Mouse (Mus musculus) hindbrain, embryonic 11.5 days (tissue): Measurements from ENCODE around the gene Vwf. TPM values are rescaled to one million over a fixed set of nuclear protein-coding genes. Genes with fewer than 3 reads are reported as not detected.

Experiments
- ATAC-seq: fragments of 200-750 bp; cut with Nextera tagmentation; 2 replicates; pipeline ENCODE4 v1.8.0; 2017; ENCODE audit warnings: mild to moderate bottlenecking, moderate TSS enrichment, moderate library complexity; ENCODE audit not compliant: low FRiP score
- DNase-seq: peaks from one replicate; pipeline ENCODE4 v3.0.0-alpha.2; 2015; ENCODE audit warnings: low spot score
- H3K27ac ChIP-seq: fragments of 300-500 bp; sonication (generic); 2 replicates; pipeline ENCODE4 v1.5.1; 2014; ENCODE audit warnings: mild to moderate bottlenecking, low read depth, low read length
- H3K27me3 ChIP-seq: fragments of 300-500 bp; sonication (generic); 2 replicates; pipeline ENCODE4 v1.6.1; 2014; ENCODE audit warnings: mild to moderate bottlenecking, low read length, moderate library complexity, mixed read lengths; ENCODE audit not compliant: control insufficient read depth, insufficient read depth
- H3K36me3 ChIP-seq: fragments of 300-500 bp; sonication (generic); 2 replicates; pipeline ENCODE4 v1.6.1; 2014; ENCODE audit warnings: mild to moderate bottlenecking, low read length, moderate library complexity, mixed read lengths; ENCODE audit not compliant: control insufficient read depth, insufficient read depth
- H3K4me1 ChIP-seq: fragments of 300-500 bp; sonication (generic); replicated peaks from 2 replicates; pipeline ENCODE4 v1.6.1; 2014; ENCODE audit warnings: low read length, mixed read lengths; ENCODE audit not compliant: control insufficient read depth, insufficient read depth
- H3K4me2 ChIP-seq: fragments of 300-500 bp; sonication (generic); replicated peaks from 2 replicates; pipeline ENCODE4 v1.6.1; 2014; ENCODE audit warnings: mild to moderate bottlenecking, low read depth, low read length
- H3K4me3 ChIP-seq: fragments of 300-500 bp; sonication (generic); 2 replicates; pipeline ENCODE4 v1.5.1; 2014; ENCODE audit warnings: low read depth, low read length
- H3K9ac ChIP-seq: fragments of 300-500 bp; sonication (generic); 2 replicates; pipeline ENCODE4 v1.6.1; 2014; ENCODE audit warnings: low read depth, low read length
- H3K9me3 ChIP-seq: fragments of 300-500 bp; sonication (generic); 2 replicates; pipeline ENCODE4 v1.6.1; 2016; ENCODE audit warnings: low read length; ENCODE audit not compliant: control insufficient read depth
- WGBS: fragments of 180-500 bp; shearing (Covaris S2); extraction: QIAGEN DNeasy Blood & Tissue Kit; methylation state at CpG from one replicate; pipeline ENCODE4 v1.1.7; 2014; 5-methylcytosine and 5-hydroxymethylcytosine counted together
- polyA plus RNA-seq: library from polyadenylated mRNA; unstranded; fragments of >200 nt; fragmentation: Nextera tagmentation; extraction: Ambion mirVana; gene quantifications from 2 replicates; pipeline ENCODE4 v1.2.1, GENCODE M21; 2014

The Vwf gene
- polyA plus RNA-seq, 1 experiment from 2014 or later, result 10.3 TPM

DNA sequence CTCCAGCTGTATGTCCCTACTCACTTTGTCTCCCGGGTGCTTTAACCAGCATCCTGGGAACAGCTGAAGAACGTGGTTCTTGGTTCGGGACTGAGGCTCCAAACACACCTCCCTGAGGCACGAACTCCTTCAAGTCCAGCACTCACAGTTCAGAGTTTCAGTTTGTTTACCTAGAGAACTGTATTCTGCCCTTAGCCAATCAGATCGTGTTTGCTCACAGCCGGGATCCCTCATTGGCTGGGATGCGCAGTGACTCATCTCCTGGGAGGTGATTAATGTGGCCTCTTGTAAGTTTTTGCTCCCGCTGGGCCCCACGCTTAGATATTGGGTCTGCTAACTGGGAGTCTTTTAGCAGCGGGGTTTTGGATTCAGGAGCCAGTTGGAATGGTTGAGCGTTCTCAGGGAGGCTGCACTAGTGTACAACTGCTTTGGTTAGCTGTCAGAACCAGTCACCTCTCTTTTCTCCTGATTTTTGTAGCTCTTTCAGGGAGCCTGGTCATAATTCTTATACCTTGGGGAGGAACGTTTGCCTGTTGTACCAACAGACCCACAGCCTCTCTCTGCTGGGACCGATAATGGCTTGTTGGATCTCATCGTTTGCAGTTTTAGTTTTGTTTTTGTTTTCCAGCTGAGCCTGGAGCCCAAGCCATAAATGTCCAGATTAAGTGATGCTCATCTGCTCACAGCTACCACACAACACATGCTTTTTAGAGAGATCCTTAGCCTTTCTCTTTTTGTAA lies 26.8 kb downstream of the Vwf start:
- no peak overlapping the region for H3K27ac ChIP-seq

DNA sequence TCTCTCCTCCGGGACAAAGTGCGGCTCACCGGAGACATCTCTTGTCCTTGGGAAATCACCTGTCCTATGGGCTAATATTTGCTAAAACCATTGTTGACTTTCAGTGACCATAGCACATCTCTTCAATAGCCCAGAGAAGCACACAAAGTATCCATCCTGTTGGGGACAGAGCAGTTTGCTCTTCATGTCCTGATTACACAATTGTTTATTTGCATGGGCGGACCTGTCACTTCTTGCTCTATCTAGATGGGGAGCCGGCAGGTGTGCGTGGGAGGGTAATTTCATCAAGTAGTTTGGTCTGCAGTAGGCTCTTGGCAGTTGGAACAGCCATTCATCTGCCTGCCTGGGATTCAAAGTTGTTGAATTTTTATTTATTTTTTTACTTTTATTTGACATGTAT lies 28.5 kb downstream of the Vwf start:
- H3K4me1 ChIP-seq, result 0 out of 2 replicates have a peak, but pooled peaks cover 2% of the 10 kb centered on the region
- no peaks in the 10 kb centered on the region for H3K27me3 ChIP-seq
- WGBS, result 98% methylated on average over 6 of the region's 6 CpGs
- no peak overlapping the region for H3K27ac ChIP-seq
- DNase-seq, result no peak
- no peak for ATAC-seq
- no peak overlapping the region for H3K4me3 ChIP-seq
- H3K36me3 ChIP-seq, result no peaks in the 10 kb centered on the region
- H3K4me2 ChIP-seq, result no peak overlapping the region
- no peaks in the 10 kb centered on the region for H3K9me3 ChIP-seq
- no peak overlapping the region for H3K9ac ChIP-seq

More for the DNA sequence above, 26.8 kb downstream of the Vwf start:
- H3K27me3 ChIP-seq, result no peaks in the 10 kb centered on the region
- DNase-seq (peak; percentile 72), ATAC-seq (peak; percentile 95)
- H3K9me3 ChIP-seq, result no peaks in the 10 kb centered on the region
- no peaks in the 10 kb centered on the region for H3K36me3 ChIP-seq
- H3K4me3 ChIP-seq, result peak overlapping the region; percentile 19; the same call in 1 of the 2 replicates
- 0 out of 2 replicates have a peak, but pooled peaks cover 2% of the 10 kb centered on the region for H3K4me1 ChIP-seq
- 8% methylated on average over 14 of the region's 14 CpGs for WGBS
- peak overlapping the region; percentile 29 for H3K4me2 ChIP-seq
- H3K9ac ChIP-seq, result 0 out of 2 replicates have a peak overlapping the region, but pooled peaks have one; percentile 1

- ATAC-seq (no peak), DNase-seq (no peak)
- no peaks in the 10 kb centered on the region for H3K9me3 ChIP-seq
- 88% methylated on average over 9 of the region's 9 CpGs for WGBS
- H3K4me3 ChIP-seq, result no peak overlapping the region
- H3K27me3 ChIP-seq, result no peaks in the 10 kb centered on the region
- H3K27ac ChIP-seq, result no peak overlapping the region
- H3K4me2 ChIP-seq, result no peak overlapping the region
- 0 out of 2 replicates have a peak, but pooled peaks cover 2% of the 10 kb centered on the region for H3K4me1 ChIP-seq
- H3K36me3 ChIP-seq, result no peaks in the 10 kb centered on the region
- no peak overlapping the region for H3K9ac ChIP-seq
Measured at GRCm38 (mm10) chr6:125577301-125577700, 30.7 kb downstream of the Vwf start.

- Histone ChIP-seq H3K27me3 (no peaks in the 10 kb centered on the region), H3K27ac (no peak overlapping the region), H3K4me3 (no peak overlapping the region), H3K9ac (no peak overlapping the region), H3K9me3 (no peaks in the 10 kb centered on the region), H3K36me3 (no peaks in the 10 kb centered on the region), H3K4me1 (0 out of 2 replicates have a peak, but pooled peaks cover 2% of the 10 kb centered on the region), H3K4me2 (no peak overlapping the region)
- ATAC-seq, result no peak
- DNase-seq, result no peak
- WGBS, result 26% methylated on average over 11 of the region's 11 CpGs
Measured at GRCm38 (mm10) chr6:125577882-125578646, 31.5 kb downstream of the Vwf start.

DNA sequence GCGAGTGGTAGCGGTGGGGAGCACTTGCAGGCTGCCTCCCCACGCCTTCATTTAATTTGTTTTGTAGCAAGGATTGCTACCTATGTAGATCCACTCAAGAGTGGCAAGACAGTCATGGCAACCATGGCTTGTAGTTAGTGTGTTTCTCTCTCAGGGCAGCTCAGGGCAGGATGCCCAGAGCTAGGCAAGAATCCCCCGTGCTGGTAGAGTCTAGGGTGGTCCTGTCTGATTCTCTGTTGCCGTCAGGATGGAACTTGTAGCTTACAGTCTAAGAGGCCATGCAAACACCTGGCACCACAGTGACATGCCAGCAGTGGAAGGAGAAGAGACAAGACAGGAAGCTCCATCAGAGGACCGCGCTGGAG lies 32.1 kb downstream of the Vwf start:
- 73% methylated on average over 7 of the region's 7 CpGs for WGBS
- Histone ChIP-seq H3K4me2 (no peak overlapping the region), H3K27ac (no peak overlapping the region), H3K9ac (no peak overlapping the region), H3K9me3 (no peaks in the 10 kb centered on the region), H3K4me3 (no peak overlapping the region), H3K27me3 (no peaks in the 10 kb centered on the region), H3K36me3 (no peaks in the 10 kb centered on the region), H3K4me1 (0 out of 2 replicates have a peak, but pooled peaks cover 2% of the 10 kb centered on the region)
- DNase-seq, result no peak
- ATAC-seq, result no peak

- H3K4me3 ChIP-seq, result no peak overlapping the region
- no peaks in the 10 kb centered on the region for H3K27me3 ChIP-seq
- no peaks in the 10 kb centered on the region for H3K36me3 ChIP-seq
- no peak overlapping the region for H3K9ac ChIP-seq
- no peaks in the 10 kb centered on the region for H3K9me3 ChIP-seq
- H3K4me2 ChIP-seq, result no peak overlapping the region
- 0 out of 2 replicates have a peak, but pooled peaks cover 2% of the 10 kb centered on the region for H3K4me1 ChIP-seq
- ATAC-seq, result no peak
- WGBS, result 93% methylated on average over 2 of the region's 2 CpGs
- DNase-seq, result no peak
- H3K27ac ChIP-seq, result no peak overlapping the region
Measured at GRCm38 (mm10) chr6:125579864-125580263, 33.3 kb downstream of the Vwf start.

DNA sequence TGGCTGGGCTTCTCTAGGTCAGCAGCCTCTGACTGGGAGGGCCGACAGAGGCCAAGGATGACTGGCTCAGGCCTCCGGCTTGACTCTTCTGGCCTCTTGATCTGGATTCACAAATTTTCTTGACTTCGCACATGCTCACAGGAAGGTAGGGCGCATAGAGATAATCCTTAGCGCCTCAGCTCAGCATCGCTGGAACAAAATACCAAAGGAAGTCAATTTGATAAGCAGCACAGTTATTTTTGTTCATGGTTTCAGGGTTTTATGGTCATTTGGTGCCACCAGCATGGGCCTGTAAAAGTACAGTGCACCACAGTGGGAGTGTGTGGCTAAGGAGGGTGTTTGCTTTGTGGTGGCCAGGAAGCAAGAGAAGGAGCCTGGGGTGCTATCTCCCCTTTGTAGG lies 37.1 kb downstream of the Vwf start:
- DNase-seq, result no peak
- 91% methylated on average over 6 of the region's 6 CpGs for WGBS
- no peak overlapping the region for H3K4me3 ChIP-seq
- no peaks in the 10 kb centered on the region for H3K27me3 ChIP-seq
- H3K27ac ChIP-seq, result no peak overlapping the region
- H3K9ac ChIP-seq, result no peak overlapping the region
- no peak overlapping the region for H3K4me2 ChIP-seq
- H3K9me3 ChIP-seq, result no peaks in the 10 kb centered on the region
- ATAC-seq, result no peak
- H3K4me1 ChIP-seq, result no peaks in the 10 kb centered on the region
- no peaks in the 10 kb centered on the region for H3K36me3 ChIP-seq

GRCm38 (mm10) chr6:125584266-125584665 lies 37.7 kb downstream of the Vwf start:
- ATAC-seq (no peak), DNase-seq (no peak)
- Histone ChIP-seq H3K4me1 (no peaks in the 10 kb centered on the region), H3K9me3 (no peaks in the 10 kb centered on the region), H3K9ac (no peak overlapping the region), H3K27me3 (no peaks in the 10 kb centered on the region), H3K4me2 (no peak overlapping the region), H3K36me3 (no peaks in the 10 kb centered on the region), H3K27ac (no peak overlapping the region), H3K4me3 (no peak overlapping the region)
- 92% methylated on average over 15 of the region's 15 CpGs for WGBS
